Mouse (Mus musculus): ENCODE results near the gene Cldn12. TPM values are rescaled to one million over a fixed set of nuclear protein-coding genes. Genes with fewer than 3 reads are reported as not detected.

Gene Cldn12
- total RNA-seq, 2 experiments from 2014 or later: 9.8 to 19.1 TPM

- DNase-seq: no peak
- Histone ChIP-seq H3K27ac (no peak overlapping the region), H3K4me3 (no peak overlapping the region)
- intact Hi-C loops (cut with DNase I): loop anchor here (5.0 kb wide), 1 partner anchor 521 kb away; no protein-coding TSS in a partner anchor
- no peak for TF ChIP-seq CTCF (IDR thresholded peaks at IDR 0.05)
These were observed 31.4 kb downstream of the Cldn12 start for GRCm38 (mm10) chr5:5483254-5483858.

DNA sequence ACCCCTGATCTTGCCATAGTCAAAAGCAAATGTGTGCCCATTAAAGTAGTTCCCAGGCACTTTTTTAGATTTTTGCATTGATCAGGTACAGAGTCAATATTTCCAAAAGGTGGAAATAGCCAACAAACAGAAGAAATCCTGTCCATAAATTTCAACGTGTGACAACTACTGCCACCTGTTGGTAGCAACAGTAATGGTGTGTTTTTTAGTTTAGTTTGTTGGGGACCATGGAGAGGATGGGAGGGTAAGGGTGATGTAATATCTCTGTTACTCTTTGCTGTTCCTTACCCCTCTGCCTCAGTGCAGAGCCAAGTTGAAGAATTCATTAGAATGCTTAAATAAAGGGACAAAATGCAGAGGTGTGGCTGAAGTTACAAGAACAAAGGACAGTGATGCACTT, 33.1 kb downstream of the Cldn12 start:
- no peak for DNase-seq
- intact Hi-C loops (cut with DNase I): loop anchor here (5.0 kb wide), 1 partner anchor 519 kb away; no protein-coding TSS in a partner anchor
- Histone ChIP-seq H3K4me3 (no peak overlapping the region), H3K27ac (no peak overlapping the region)
- peak; percentile 68 for TF ChIP-seq CTCF (IDR thresholded peaks at IDR 0.05)

DNA sequence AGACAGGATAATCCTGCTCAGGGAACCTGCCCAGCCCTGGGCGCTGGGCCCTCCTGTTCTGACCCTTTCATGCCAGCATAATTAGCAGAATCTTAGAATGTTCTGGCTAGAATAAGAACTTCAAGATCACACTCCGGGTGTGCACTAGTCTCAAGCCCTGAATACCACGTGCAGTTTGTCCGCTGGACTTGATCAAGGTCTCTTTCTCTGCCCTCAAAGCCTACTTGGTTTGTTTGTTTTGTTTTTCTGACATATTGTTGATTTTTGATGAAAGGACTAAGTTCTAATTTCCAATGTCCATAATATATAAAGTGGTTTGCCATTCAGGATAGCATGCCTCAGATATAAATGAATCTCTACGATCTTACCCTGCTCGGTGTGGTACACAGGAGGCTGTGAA, 35.7 kb downstream of the Cldn12 start, which contains the start of gene 1700015F17Rik:
Gene 1700015F17Rik (minus strand): TSS at position 101 of the 400 bp plus-strand sequence.
- intact Hi-C loops (cut with DNase I): no loop called here

DNA sequence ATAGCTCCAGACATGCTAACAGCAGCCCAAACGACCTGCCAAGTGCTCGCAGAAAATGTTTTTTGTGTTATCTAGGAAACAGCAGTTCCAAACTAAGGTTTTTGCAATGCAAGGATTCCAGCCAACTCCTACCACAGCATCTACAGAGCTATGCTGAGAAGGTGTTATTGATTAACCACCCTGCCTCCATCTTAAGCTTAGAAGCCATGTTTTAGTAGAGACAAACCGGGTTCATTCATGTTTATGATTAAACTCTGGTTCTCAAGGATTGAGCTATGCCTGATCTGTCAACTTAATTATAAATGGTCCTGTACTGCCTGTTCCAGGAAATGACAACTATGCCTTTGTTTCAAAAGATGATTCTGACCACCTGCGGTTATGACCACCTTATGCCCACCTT, 38.6 kb downstream of the Cldn12 start:
- Histone ChIP-seq H3K4me3 (no peak overlapping the region), H3K27ac (no peak overlapping the region)
- intact Hi-C loops (cut with DNase I): no loop called here
- no peak for TF ChIP-seq CTCF (IDR thresholded peaks at IDR 0.05)
- no peak for DNase-seq

More for the DNA sequence above, 35.7 kb downstream of the Cldn12 start, which contains the start of gene 1700015F17Rik:
- no peak within 1 kb of the TSS for H3K4me3 ChIP-seq
- DNase-seq: no peak
- no peak within 1 kb of the TSS for H3K27ac ChIP-seq
- no peak for TF ChIP-seq CTCF (IDR thresholded peaks at IDR 0.05)

DNA sequence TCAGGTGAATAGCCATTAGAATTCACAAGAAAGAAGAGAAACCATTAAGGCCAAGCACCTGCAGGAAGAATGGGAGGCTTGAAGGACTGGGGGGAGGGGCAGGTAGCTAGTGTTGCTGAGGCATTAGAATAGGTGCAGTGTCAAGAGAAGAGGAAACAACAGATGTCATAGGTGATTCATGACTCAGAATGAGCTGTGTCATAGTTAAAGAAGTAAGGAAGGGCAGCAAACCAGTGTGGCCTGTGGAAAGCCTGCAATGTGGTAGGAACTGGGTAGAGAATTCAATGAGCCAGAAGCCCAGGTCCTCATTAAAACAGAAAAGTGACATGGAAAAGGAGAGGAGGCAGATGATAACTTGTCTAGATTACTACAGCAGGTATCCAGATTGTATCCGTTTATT, 49.5 kb downstream of the Cldn12 start:
- intact Hi-C loops (cut with DNase I): no loop called here

More for the DNA sequence above, 49.5 kb downstream of the Cldn12 start:
- Histone ChIP-seq H3K27ac (no peak overlapping the region), H3K4me3 (no peak overlapping the region)
- DNase-seq: no peak
- TF ChIP-seq CTCF (IDR thresholded peaks at IDR 0.05): no peak

Other genes with a start within 250 kb of the Cldn12 start
- 1 to 10 TPM; 2.6 to 5.3 TPM for gene Cdk14, start 94.6 kb downstream of the Cldn12 start, total RNA-seq (2021)
- not detected for gene 1700015F17Rik, start 35.8 kb downstream of the Cldn12 start, total RNA-seq (2021)
- gene Gtpbp10, start 44.6 kb upstream of the Cldn12 start, total RNA-seq (2021): 1 to 10 TPM; 7.0 to 8.5 TPM
- gene Gm8773, start 58.8 kb upstream of the Cldn12 start, total RNA-seq (2021): not detected
- under 1 TPM; 0.05 to 0.20 TPM for gene Cfap69, start 149.3 kb upstream of the Cldn12 start, total RNA-seq (2021)
- gene Steap2, start 179.6 kb upstream of the Cldn12 start, total RNA-seq (2021): under 1 TPM; 0.36 to 0.61 TPM
- not detected for gene Steap1, start 234.4 kb upstream of the Cldn12 start, total RNA-seq (2021)